ENCODE assay signal across 8 mouse cellular contexts in the genomic region with DNA sequence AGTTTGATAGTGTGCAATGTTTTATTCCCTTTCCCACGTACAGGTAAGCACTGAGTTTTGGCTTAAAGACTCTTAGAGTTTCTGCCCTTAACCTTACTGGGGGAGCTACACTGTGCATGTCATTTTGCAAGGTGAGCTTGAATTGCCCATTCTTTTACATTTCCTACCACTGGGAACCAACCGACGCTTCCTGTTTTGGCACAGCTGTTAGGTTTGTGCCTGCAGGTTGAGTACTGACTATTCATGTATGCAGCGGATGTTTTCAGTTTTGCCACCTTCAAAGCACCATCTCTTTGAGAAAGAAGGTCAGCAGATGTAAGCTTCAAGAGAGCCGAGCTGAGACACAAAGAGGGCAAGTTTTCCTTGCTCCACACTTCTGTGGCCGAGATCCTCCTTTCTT. TPM values are rescaled to one million over a fixed set of nuclear protein-coding genes. Genes with fewer than 3 reads are reported as not detected.
A peak's percentile ranks its signal among the peaks of the same experiment; 100 is the strongest.
DNase-seq lines count a peak whose midpoint lies in the region; ATAC-seq and TF ChIP-seq lines count a peak whose summit lies in the region.

No protein-coding gene starts in this region.

- H3K4me1 ChIP-seq in heart, embryonic 10.5 days = peaks cover 14% of the 10 kb centered on the region; the same call in 1 of the 2 replicates
- H3K4me1 ChIP-seq in bone marrow, adult 2 months (ENCODE audit: control insufficient read depth, insufficient read depth, low read length) = peaks cover 2% of the 10 kb centered on the region; the same call in 1 of the 2 replicates
- H3K4me1 ChIP-seq in hindbrain, postnatal 0 days (ENCODE audit: insufficient read depth, low read length) = no peaks in the 10 kb centered on the region
- peaks cover 19% of the 10 kb centered on the region; the same call in 1 of the 2 replicates for H3K4me1 ChIP-seq in neural tube, embryonic 12.5 days

- peaks cover 20% of the 10 kb centered on the region for H3K36me3 ChIP-seq in heart, embryonic 10.5 days
- no peaks in the 10 kb centered on the region; the same call in 1 of the 2 replicates for H3K36me3 ChIP-seq in hindbrain, postnatal 0 days (ENCODE audit: insufficient read depth, low read length)
- peaks cover 12% of the 10 kb centered on the region; the same call in 1 of the 2 replicates for H3K36me3 ChIP-seq in neural tube, embryonic 12.5 days

- 75% methylated on average over 6 of the region's 6 CpGs for WGBS in heart, embryonic 10.5 days
- WGBS in bone marrow, adult 2 months = 10% methylated on average over 6 of the region's 6 CpGs
- WGBS in hindbrain, postnatal 0 days = 41% methylated on average over 6 of the region's 6 CpGs
- WGBS in neural tube, embryonic 12.5 days = 60% methylated on average over 6 of the region's 6 CpGs

- H3K9me3 ChIP-seq in heart, embryonic 10.5 days = no peaks in the 10 kb centered on the region
- no peaks in the 10 kb centered on the region for H3K9me3 ChIP-seq in hindbrain, postnatal 0 days (ENCODE audit: low read length)
- no peaks in the 10 kb centered on the region for H3K9me3 ChIP-seq in neural tube, embryonic 12.5 days

- no peak for TF ChIP-seq CTCF in bone marrow, adult 2 months (IDR thresholded peaks at IDR 0.05; ENCODE audit: control insufficient read depth, insufficient read depth, low read length)
- TF ChIP-seq CTCF in hindbrain, postnatal 0 days (IDR thresholded peaks at IDR 0.05; ENCODE audit: low read depth) = no peak

- no peaks in the 10 kb centered on the region for H3K27me3 ChIP-seq in heart, embryonic 10.5 days (ENCODE audit: insufficient read depth, poor library complexity, severe bottlenecking)
- H3K27me3 ChIP-seq in hindbrain, postnatal 0 days (ENCODE audit: insufficient read depth, low read length) = no peaks in the 10 kb centered on the region
- H3K27me3 ChIP-seq in neural tube, embryonic 12.5 days (replicated peaks) = no peaks in the 10 kb centered on the region

- H3K4me3 ChIP-seq in heart, embryonic 10.5 days = peak overlapping the region; percentile 77
- peak overlapping the region; percentile 69 for H3K4me3 ChIP-seq in bone marrow, adult 2 months (replicated peaks; ENCODE audit: control insufficient read depth, low read depth, low read length)
- H3K4me3 ChIP-seq in hindbrain, postnatal 0 days (ENCODE audit: low read length) = peak overlapping the region; percentile 68
- H3K4me3 ChIP-seq in neural tube, embryonic 12.5 days = peak overlapping the region; percentile 68

- H3K4me2 ChIP-seq in hindbrain, postnatal 0 days (ENCODE audit: low read depth, low read length) = peak overlapping the region; percentile 64
- H3K4me2 ChIP-seq in neural tube, embryonic 12.5 days (replicated peaks) = peak overlapping the region; percentile 62

- H3K9ac ChIP-seq in hindbrain, postnatal 0 days (replicated peaks; ENCODE audit: low read length) = 0 out of 2 replicates have a peak overlapping the region, but pooled peaks have one; percentile 5
- 0 out of 2 replicates have a peak overlapping the region, but pooled peaks have one; percentile 26 for H3K9ac ChIP-seq in neural tube, embryonic 12.5 days

- no peak for DNase-seq in heart, embryonic 10.5 days (ENCODE audit: low spot score)
- DNase-seq in heart, postnatal 10 days = no peak
- DNase-seq in hindbrain, postnatal 0 days (ENCODE audit: low spot score) = peak; percentile 4
- DNase-seq in ovary, postnatal 14 days (ENCODE audit: low spot score) = no peak
- DNase-seq in adrenal gland, postnatal 10 days = no peak
- no peak for DNase-seq in cerebellum, adult 11 months

- no peak overlapping the region for H3K27ac ChIP-seq in heart, embryonic 10.5 days
- peak overlapping the region; percentile 50; the same call in 1 of the 2 replicates for H3K27ac ChIP-seq in bone marrow, adult 2 months (ENCODE audit: control insufficient read depth, insufficient read depth, low read depth, low read length, poor library complexity)
- H3K27ac ChIP-seq in hindbrain, postnatal 0 days = no peak overlapping the region
- no peak overlapping the region for H3K27ac ChIP-seq in neural tube, embryonic 12.5 days

- intact Hi-C loops in heart, postnatal 10 days (cut with DNase I) = loop anchor here (5.0 to 10.0 kb wide), 2 partner anchors 79 to 201 kb away; a partner anchor contains a TSS

- no peak for TF ChIP-seq POLR2A in bone marrow, adult 2 months (IDR thresholded peaks at IDR 0.05; ENCODE audit: borderline replicate concordance, control insufficient read depth, low read depth, low read length)

- ATAC-seq in hindbrain, postnatal 0 days = no peak
- no peak for ATAC-seq in neural tube, embryonic 12.5 days (ENCODE audit: low FRiP score, low read depth)

RNA-seq across cellular contexts. Expression of a gene that starts 1.3 kb away (rescaled TPM):
- polyA plus RNA-seq in heart, embryonic 10.5 days (2016; fragmentation: Nextera tagmentation; extraction: Ambion mirVana) = 52.1 and 56.5 TPM in 2 replicates
- total RNA-seq in heart, postnatal 10 days (2021) = 1 to 10 TPM; 7.6 to 7.8 TPM
- polyA plus RNA-seq in bone marrow, adult 2 months (2011; ENCODE audit: insufficient read depth, insufficient read length, low replicate concordance, missing spikeins) = 25.0 and 49.8 TPM in 2 replicates
- total RNA-seq in hindbrain, postnatal 0 days (2014; rRNA removed) = 20.3 and 22.3 TPM in 2 replicates
- polyA plus RNA-seq in hindbrain, postnatal 0 days (2015; fragmentation: Nextera tagmentation; extraction: Ambion mirVana) = 29.7 and 31.5 TPM in 2 replicates
- polyA plus RNA-seq in neural tube, embryonic 12.5 days (2016; fragmentation: Nextera tagmentation; extraction: Ambion mirVana) = 95.3 and 97.4 TPM in 2 replicates
- 1 to 10 TPM; 8.0 to 9.6 TPM for total RNA-seq in adrenal gland, postnatal 10 days (2021)

RNA-seq across cellular contexts. Expression of a gene that starts 45.5 kb away (rescaled TPM):
- 22.3 and 28.8 TPM in 2 replicates for polyA plus RNA-seq in heart, embryonic 10.5 days (2016; fragmentation: Nextera tagmentation; extraction: Ambion mirVana)
- total RNA-seq in heart, postnatal 10 days (2021) = 10 to 100 TPM; 52.2 to 57.3 TPM
- 9.2 and 13.1 TPM in 2 replicates for polyA plus RNA-seq in bone marrow, adult 2 months (2011; ENCODE audit: insufficient read depth, insufficient read length, low replicate concordance, missing spikeins)
- 10.5 and 12.2 TPM in 2 replicates for total RNA-seq in hindbrain, postnatal 0 days (2014; rRNA removed)
- polyA plus RNA-seq in hindbrain, postnatal 0 days (2015; fragmentation: Nextera tagmentation; extraction: Ambion mirVana) = 7.8 and 8.5 TPM in 2 replicates
- 13.5 and 14.0 TPM in 2 replicates for polyA plus RNA-seq in neural tube, embryonic 12.5 days (2016; fragmentation: Nextera tagmentation; extraction: Ambion mirVana)
- 10 to 100 TPM; 32.0 to 33.6 TPM for total RNA-seq in adrenal gland, postnatal 10 days (2021)
